Mouse (Mus musculus) limb, embryonic 14.5 days (tissue): ENCODE measurements around the gene Tprg. TPM values are rescaled to one million over a fixed set of nuclear protein-coding genes. Genes with fewer than 3 reads are reported as not detected.
A peak's percentile ranks its signal among the peaks of the same experiment; 100 is the strongest.

Experiments
- ATAC-seq: fragments of 200-750 bp; cut with Nextera tagmentation; 2 replicates; pipeline ENCODE4 v1.8.0; 2017; ENCODE audit warnings: low read depth, moderate number of reproducible peaks, moderate TSS enrichment; ENCODE audit not compliant: low FRiP score
- DNase-seq: peaks from one replicate; pipeline ENCODE4 v3.0.0-alpha.2; 2015; ENCODE audit warnings: low spot score
- H3K27ac ChIP-seq: fragments of 300-500 bp; sonication (generic); replicated peaks from 2 replicates; pipeline ENCODE4 v1.5.1; 2014; ENCODE audit warnings: low read depth, mild to moderate bottlenecking, low read length, moderate library complexity, mixed read lengths
- H3K27me3 ChIP-seq: fragments of 300-500 bp; sonication (generic); 2 replicates; pipeline ENCODE4 v1.6.1; 2014; ENCODE audit warnings: low read length, mixed read lengths; ENCODE audit not compliant: control insufficient read depth, insufficient read depth
- H3K36me3 ChIP-seq: fragments of 300-500 bp; sonication (generic); 2 replicates; pipeline ENCODE4 v1.6.1; 2014; ENCODE audit warnings: mild to moderate bottlenecking, low read length, moderate library complexity, mixed read lengths; ENCODE audit not compliant: control insufficient read depth, insufficient read depth
- H3K4me1 ChIP-seq: fragments of 300-500 bp; sonication (generic); 2 replicates; pipeline ENCODE4 v1.6.1; 2014; ENCODE audit warnings: antibody characterized with exemption, low read length, mixed read lengths; ENCODE audit not compliant: control insufficient read depth, insufficient read depth
- H3K4me2 ChIP-seq: fragments of 300-500 bp; sonication (generic); replicated peaks from 2 replicates; pipeline ENCODE4 v1.6.1; 2014; ENCODE audit warnings: low read depth, mild to moderate bottlenecking, low read length, moderate library complexity; ENCODE audit not compliant: severe bottlenecking
- H3K4me3 ChIP-seq: fragments of 300-500 bp; sonication (generic); replicated peaks from 2 replicates; pipeline ENCODE4 v1.5.1; 2014; ENCODE audit warnings: low read length
- H3K9ac ChIP-seq: fragments of 300-500 bp; sonication (generic); 2 replicates; pipeline ENCODE4 v1.6.1; 2014; ENCODE audit warnings: mild to moderate bottlenecking, low read depth, low read length, moderate library complexity; ENCODE audit not compliant: severe bottlenecking
- H3K9me3 ChIP-seq: fragments of 300-500 bp; sonication (generic); 2 replicates; pipeline ENCODE4 v1.6.1; 2016; ENCODE audit warnings: low read length; ENCODE audit not compliant: control insufficient read depth
- POLR2A ChIP-seq: fragments of 200-500 bp; IDR thresholded peaks from 2 replicates; pipeline ENCODE4 v1.8.0; 2012; ENCODE audit warnings: inconsistent platforms, mild to moderate bottlenecking, moderate library complexity, borderline replicate concordance; ENCODE audit not compliant: insufficient read depth, insufficient read length; ENCODE audit errors: extremely low read depth
- WGBS: fragments of 180-500 bp; shearing (Covaris S2); extraction: QIAGEN DNeasy Blood & Tissue Kit; methylation state at CpG from one replicate; pipeline ENCODE4 v1.1.7; 2014; 5-methylcytosine and 5-hydroxymethylcytosine counted together
- polyA plus RNA-seq, 2 experiments: library from polyadenylated mRNA; depleted of rRNA in 1 of 2; stranded (reverse) in 1 of 2; unstranded in 1 of 2; fragments of >200 nt; fragmentation: Nextera tagmentation in 1 of 2; extraction: Ambion mirVana in 1 of 2; gene quantifications; 2 replicates each; pipeline versions ENCODE4 v1.2.1 to v1.2.3; 2012 to 2014

Gene Tprg
- polyA plus RNA-seq, 2 experiments = 1.1 to 4.3 TPM

- no peak overlapping the region for H3K4me2 ChIP-seq
- 0 out of 2 replicates have a peak, but pooled peaks cover 4% of the 10 kb centered on the region for H3K4me1 ChIP-seq
- no peaks in the 10 kb centered on the region for H3K9me3 ChIP-seq
- no peaks in the 10 kb centered on the region for H3K27me3 ChIP-seq
- no peak for TF ChIP-seq POLR2A
- no peak overlapping the region for H3K9ac ChIP-seq
- 75% methylated on average over 9 of the region's 9 CpGs for WGBS
- ATAC-seq (no peak), DNase-seq (no peak)
- H3K4me3 ChIP-seq = no peak overlapping the region
- H3K27ac ChIP-seq = no peak overlapping the region
- H3K36me3 ChIP-seq = no peaks in the 10 kb centered on the region
Observed at GRCm38 (mm10) chr16:25424915-25425314, 138.3 kb downstream of the Tprg start.

DNA sequence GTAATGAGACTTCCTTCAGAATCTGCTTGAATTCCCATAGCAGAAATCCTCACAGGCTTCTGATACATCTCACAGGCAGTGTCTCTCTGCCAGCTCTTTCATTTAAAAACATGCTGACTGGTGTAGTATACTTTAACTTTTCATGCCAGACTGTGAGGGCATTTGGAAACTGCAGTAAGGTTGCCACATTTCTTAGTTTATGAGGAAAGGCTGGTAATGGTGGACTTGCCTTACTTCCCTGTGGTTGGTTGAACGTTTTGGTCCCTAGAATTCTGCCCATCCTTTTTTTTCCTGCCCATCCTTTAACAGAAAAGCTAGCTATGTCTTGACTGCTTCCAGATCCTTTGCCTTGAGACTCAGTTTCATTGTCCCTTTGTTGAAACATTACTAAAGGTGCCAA lies 138.8 kb downstream of the Tprg start:
- Histone ChIP-seq H3K9me3 (no peaks in the 10 kb centered on the region), H3K4me2 (no peak overlapping the region), H3K4me3 (no peak overlapping the region), H3K4me1 (0 out of 2 replicates have a peak, but pooled peaks cover 4% of the 10 kb centered on the region), H3K27ac (no peak overlapping the region), H3K9ac (no peak overlapping the region), H3K27me3 (no peaks in the 10 kb centered on the region), H3K36me3 (no peaks in the 10 kb centered on the region)
- ATAC-seq = no peak
- TF ChIP-seq POLR2A = no peak
- 47% methylated on average over 1 of the region's 1 CpGs for WGBS
- no peak for DNase-seq

GRCm38 (mm10) chr16:25426261-25426660 lies 139.6 kb downstream of the Tprg start:
- Histone ChIP-seq H3K4me1 (0 out of 2 replicates have a peak, but pooled peaks cover 4% of the 10 kb centered on the region), H3K27me3 (no peaks in the 10 kb centered on the region), H3K4me3 (no peak overlapping the region), H3K4me2 (no peak overlapping the region), H3K9ac (no peak overlapping the region), H3K9me3 (no peaks in the 10 kb centered on the region), H3K27ac (no peak overlapping the region), H3K36me3 (no peaks in the 10 kb centered on the region)
- WGBS = 37% methylated on average over 3 of the region's 3 CpGs
- ATAC-seq (no peak), DNase-seq (peak; percentile 26)
- no peak for TF ChIP-seq POLR2A

- 48% methylated on average over 2 of the region's 2 CpGs for WGBS
- Histone ChIP-seq H3K4me2 (no peak overlapping the region), H3K4me1 (no peaks in the 10 kb centered on the region), H3K27ac (no peak overlapping the region), H3K27me3 (no peaks in the 10 kb centered on the region), H3K9me3 (no peaks in the 10 kb centered on the region), H3K4me3 (no peak overlapping the region), H3K36me3 (no peaks in the 10 kb centered on the region), H3K9ac (no peak overlapping the region)
- no peak for ATAC-seq
- no peak for DNase-seq
- no peak for TF ChIP-seq POLR2A
Observed at GRCm38 (mm10) chr16:25440039-25440438, 153.4 kb downstream of the Tprg start.

DNA sequence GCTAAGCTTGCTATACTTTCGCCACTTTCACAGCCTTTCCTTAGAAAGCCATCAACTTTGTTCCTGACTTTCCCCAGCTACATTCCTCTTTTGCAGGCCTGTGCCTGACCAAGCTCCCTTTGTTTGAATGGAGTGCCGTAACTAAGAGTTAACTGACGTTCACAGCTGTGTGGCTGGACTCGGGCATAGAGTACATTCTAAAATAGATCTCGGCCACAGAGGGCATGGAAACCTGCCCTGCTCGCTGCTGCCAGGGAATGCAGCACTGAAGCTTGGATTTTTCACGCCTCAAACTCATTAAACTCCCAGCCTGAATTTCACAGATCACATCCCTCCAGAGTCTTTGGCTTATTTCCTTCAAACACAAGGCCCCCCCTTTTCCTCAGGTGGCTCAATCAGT lies 159.0 kb downstream of the Tprg start:
- ATAC-seq = peak; percentile 78
- no peak overlapping the region for H3K4me2 ChIP-seq
- H3K4me1 ChIP-seq = no peaks in the 10 kb centered on the region
- H3K9me3 ChIP-seq = no peaks in the 10 kb centered on the region
- H3K9ac ChIP-seq = no peak overlapping the region
- H3K4me3 ChIP-seq = no peak overlapping the region
- 46% methylated on average over 7 of the region's 7 CpGs for WGBS
- no peak for TF ChIP-seq POLR2A
- no peaks in the 10 kb centered on the region for H3K27me3 ChIP-seq
- H3K27ac ChIP-seq = peak overlapping the region; percentile 29
- H3K36me3 ChIP-seq = no peaks in the 10 kb centered on the region
- DNase-seq = peak; percentile 62

DNA sequence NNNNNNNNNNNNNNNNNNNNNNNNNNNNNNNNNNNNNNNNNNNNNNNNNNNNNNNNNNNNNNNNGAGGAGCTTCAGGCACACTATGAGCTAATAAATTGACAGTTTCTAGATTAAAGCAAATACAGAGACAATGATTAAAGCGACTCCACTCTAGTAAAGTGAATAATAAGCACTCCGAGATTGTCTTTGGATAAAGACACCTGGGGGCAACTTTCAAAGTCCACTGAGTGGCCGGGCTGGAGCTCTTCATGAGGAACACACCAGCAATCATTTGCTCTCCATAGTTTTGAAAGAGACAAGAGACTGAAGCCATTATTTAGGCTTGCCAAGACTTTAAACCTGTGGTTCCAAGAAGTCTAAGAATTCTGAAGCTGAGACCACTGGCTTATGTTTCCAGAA lies 164.9 kb downstream of the Tprg start:
- H3K9me3 ChIP-seq = no peaks in the 10 kb centered on the region
- TF ChIP-seq POLR2A = no peak
- no peaks in the 10 kb centered on the region for H3K4me1 ChIP-seq
- WGBS = 66% methylated on average over 3 of the region's 3 CpGs
- no peak overlapping the region for H3K9ac ChIP-seq
- H3K4me2 ChIP-seq = no peak overlapping the region
- H3K36me3 ChIP-seq = no peaks in the 10 kb centered on the region
- DNase-seq (no peak), ATAC-seq (no peak)
- H3K27me3 ChIP-seq = no peaks in the 10 kb centered on the region
- H3K27ac ChIP-seq = no peak overlapping the region
- no peak overlapping the region for H3K4me3 ChIP-seq
